Mouse (Mus musculus): ENCODE measurements around the gene Hmx2.

Hmx2 gene

GRCm38 (mm10) chr7:131556541-131557271, 8.1 kb downstream of the Hmx2 start:
- DNase-seq (ENCODE audit: low spot score in 2 of 2), result no peak

- no peak for DNase-seq (ENCODE audit: low spot score in 2 of 2)
Observed at GRCm38 (mm10) chr7:131557751-131558150, 9.2 kb downstream of the Hmx2 start.

- DNase-seq (ENCODE audit: low spot score in 2 of 2), result peak; percentile 86 to 89
Observed at GRCm38 (mm10) chr7:131559986-131560696, 11.6 kb downstream of the Hmx2 start, which contains the start of gene Bub3. Bub3 (plus strand) TSS chr7:131560222.

GRCm38 (mm10) chr7:131560697-131561042, 12.1 kb downstream of the Hmx2 start:
- no peak for DNase-seq (ENCODE audit: low spot score in 2 of 2)

GRCm38 (mm10) chr7:131575246-131575645, 26.7 kb downstream of the Hmx2 start:
- DNase-seq (ENCODE audit: low spot score in 2 of 2), result no peak

GRCm38 (mm10) chr7:131582178-131582577, 33.6 kb downstream of the Hmx2 start:
- no peak for DNase-seq (ENCODE audit: low spot score in 2 of 2)

GRCm38 (mm10) chr7:131585551-131585950, 37.0 kb downstream of the Hmx2 start:
- no peak for DNase-seq (ENCODE audit: low spot score in 2 of 2)

GRCm38 (mm10) chr7:131597779-131598482, 49.4 kb downstream of the Hmx2 start:
- DNase-seq (ENCODE audit: low spot score in 2 of 2), result no peak

- DNase-seq (ENCODE audit: low spot score in 2 of 2), result no peak
Observed at GRCm38 (mm10) chr7:131598483-131598824, 49.9 kb downstream of the Hmx2 start.

- no peak for DNase-seq (ENCODE audit: low spot score in 2 of 2)
Observed at GRCm38 (mm10) chr7:131602106-131602505, 53.5 kb downstream of the Hmx2 start.

- DNase-seq (ENCODE audit: low spot score in 2 of 2), result no peak
Observed at GRCm38 (mm10) chr7:131603186-131603585, 54.6 kb downstream of the Hmx2 start.

GRCm38 (mm10) chr7:131604946-131605345, 56.4 kb downstream of the Hmx2 start:
- no peak for DNase-seq (ENCODE audit: low spot score in 2 of 2)

GRCm38 (mm10) chr7:131605481-131605880, 56.9 kb downstream of the Hmx2 start:
- no peak for DNase-seq (ENCODE audit: low spot score in 2 of 2)
